Mouse (Mus musculus) cerebellum, postnatal 14 days (tissue): ENCODE data around the gene Tmtc4.
A peak's percentile ranks its signal among the peaks of the same experiment; 100 is the strongest.

Experiments
- DNase-seq, 2 experiments: peaks; one replicate each; pipeline ENCODE4 v3.0.0; 2021; ENCODE audit warnings: mixed read lengths in 2 of 2

The Tmtc4 gene

GRCm38 (mm10) chr14:122973091-122973490, 10.7 kb downstream of the Tmtc4 start:
- no peak for DNase-seq

- DNase-seq = no peak
These were observed 15.8 kb downstream of the Tmtc4 start for GRCm38 (mm10) chr14:122968049-122968448.

GRCm38 (mm10) chr14:122957941-122958340, 25.9 kb downstream of the Tmtc4 start:
- DNase-seq = peak; percentile 97 to 98

GRCm38 (mm10) chr14:122953331-122953730, 30.5 kb downstream of the Tmtc4 start:
- peak; percentile 63 to 65 for DNase-seq

GRCm38 (mm10) chr14:122952556-122952955, 31.3 kb downstream of the Tmtc4 start:
- no peak for DNase-seq

- no peak for DNase-seq
These were observed 32.0 kb downstream of the Tmtc4 start for GRCm38 (mm10) chr14:122951676-122952445.

- DNase-seq = peak; percentile 22 to 26
These were observed 32.9 kb downstream of the Tmtc4 start for GRCm38 (mm10) chr14:122950915-122951314.

DNA sequence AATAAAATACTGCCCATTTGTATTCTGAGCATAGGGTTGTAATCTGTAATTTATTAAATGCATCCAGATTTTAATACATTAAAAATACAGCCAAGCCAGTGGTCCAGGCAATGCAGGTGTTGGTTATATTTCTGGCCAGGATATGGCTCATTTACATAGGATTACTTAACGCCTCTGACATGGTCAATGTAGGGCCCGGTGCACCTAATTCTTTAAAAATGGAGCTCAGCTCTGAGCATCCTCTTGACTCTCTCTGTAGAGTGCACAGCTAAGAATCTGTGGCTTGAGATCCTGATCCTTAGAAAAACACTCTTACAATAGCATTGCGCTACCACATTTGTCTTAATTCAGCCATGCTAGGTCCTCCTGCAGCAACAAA, 40.4 kb downstream of the Tmtc4 start:
- no peak for DNase-seq

GRCm38 (mm10) chr14:122942757-122943474, 40.9 kb downstream of the Tmtc4 start:
- DNase-seq = no peak

- DNase-seq = peak; percentile 45 to 58
These were observed 47.4 kb downstream of the Tmtc4 start for GRCm38 (mm10) chr14:122936460-122936859.

GRCm38 (mm10) chr14:122920011-122920410, 63.8 kb downstream of the Tmtc4 start:
- no peak for DNase-seq

DNA sequence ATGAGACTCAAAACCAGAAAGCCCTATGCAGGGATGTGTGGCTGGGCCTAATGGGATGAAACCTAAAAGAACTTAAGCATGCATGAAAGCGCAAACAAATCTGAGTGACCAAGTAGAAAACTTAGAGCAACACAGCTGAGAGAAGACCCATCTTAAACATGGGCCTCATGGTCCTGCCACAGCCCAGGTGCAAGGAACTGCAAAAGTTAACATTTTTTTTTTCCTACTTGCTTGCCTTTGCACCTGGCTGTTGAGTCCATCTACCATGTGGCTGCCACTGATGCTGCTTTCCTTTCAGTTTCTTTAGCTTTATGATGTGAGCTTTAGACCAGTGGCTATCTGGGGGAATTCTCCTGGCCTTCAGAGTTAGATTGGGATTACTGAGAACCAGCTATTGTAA, 66.2 kb downstream of the Tmtc4 start:
- no peak for DNase-seq

- no peak for DNase-seq
These were observed 70.2 kb downstream of the Tmtc4 start, which contains the start of gene Ggact for GRCm38 (mm10) chr14:122913657-122914056. Gene Ggact (minus strand): TSS chr14:122913757.

DNA sequence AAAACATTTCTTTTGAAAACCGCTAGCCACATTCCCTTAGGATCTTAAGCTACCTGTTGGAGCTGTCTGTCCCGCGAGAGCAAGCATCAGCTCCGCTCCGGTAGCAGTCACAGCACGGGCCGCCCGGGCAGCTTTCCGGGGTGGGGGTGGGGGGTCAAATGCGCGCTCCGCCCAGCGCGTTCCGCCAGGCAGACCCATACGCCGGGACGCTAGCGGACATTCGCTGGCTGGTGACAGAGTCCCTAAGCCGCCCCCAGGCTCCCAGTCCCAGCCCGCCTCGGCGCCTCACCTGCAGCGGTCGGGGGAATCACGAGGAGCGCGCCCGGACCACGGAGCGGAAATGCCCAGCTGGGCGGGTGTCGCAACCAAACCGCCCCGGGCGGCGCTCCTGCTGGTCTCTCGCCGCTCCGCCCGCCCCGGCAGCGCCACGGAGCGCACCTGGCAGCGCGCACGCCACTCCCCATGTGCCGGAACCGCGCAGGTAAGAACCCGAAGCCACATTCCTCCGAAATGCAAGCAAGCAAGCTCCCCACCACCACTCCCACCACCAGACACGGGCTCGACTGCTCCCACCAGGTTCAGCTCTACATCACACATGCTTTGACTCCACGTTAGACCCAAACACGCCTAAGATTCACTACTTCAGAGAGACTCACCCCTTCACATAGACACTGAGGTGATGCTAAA, 70.9 kb downstream of the Tmtc4 start:
- DNase-seq = peak; percentile 74 to 79

DNA sequence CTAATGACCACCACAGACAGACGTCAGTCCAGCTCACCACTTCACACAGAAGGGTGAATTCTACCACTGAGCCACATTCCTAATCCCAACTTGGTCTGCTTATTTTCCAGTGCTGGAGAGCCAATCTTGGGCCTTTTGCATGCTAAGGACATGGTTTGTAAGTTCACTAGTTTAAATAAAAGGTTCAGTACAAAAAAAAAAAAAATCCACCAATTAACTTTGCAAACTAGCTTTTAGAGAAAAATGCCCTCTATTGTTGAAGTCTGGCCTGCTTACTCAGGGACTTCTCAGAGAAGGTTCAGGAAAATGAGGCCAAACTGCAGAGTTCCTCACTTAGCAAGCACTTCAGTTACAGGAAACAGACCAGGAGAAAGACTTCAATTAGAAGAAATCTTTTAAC, 71.7 kb downstream of the Tmtc4 start:
- DNase-seq = no peak

DNA sequence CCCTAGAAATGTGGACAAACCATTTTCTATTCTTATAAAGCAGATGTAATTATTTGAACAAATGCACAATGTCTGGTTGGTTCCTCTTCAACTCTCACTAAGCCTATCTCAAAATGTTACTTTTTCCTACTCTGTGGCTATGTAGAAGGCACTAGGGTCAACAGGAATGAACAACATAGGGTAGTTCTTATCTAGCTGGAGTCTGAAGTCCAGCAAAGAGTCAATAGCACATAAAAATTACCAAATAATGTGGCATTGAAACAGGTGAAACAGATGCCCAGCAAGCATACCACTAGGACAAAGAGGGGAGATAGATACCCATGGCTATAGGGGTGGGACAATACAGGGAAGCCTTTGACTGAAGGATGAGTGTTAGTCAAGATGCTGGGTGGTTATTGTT, 72.6 kb downstream of the Tmtc4 start:
- DNase-seq = no peak

DNA sequence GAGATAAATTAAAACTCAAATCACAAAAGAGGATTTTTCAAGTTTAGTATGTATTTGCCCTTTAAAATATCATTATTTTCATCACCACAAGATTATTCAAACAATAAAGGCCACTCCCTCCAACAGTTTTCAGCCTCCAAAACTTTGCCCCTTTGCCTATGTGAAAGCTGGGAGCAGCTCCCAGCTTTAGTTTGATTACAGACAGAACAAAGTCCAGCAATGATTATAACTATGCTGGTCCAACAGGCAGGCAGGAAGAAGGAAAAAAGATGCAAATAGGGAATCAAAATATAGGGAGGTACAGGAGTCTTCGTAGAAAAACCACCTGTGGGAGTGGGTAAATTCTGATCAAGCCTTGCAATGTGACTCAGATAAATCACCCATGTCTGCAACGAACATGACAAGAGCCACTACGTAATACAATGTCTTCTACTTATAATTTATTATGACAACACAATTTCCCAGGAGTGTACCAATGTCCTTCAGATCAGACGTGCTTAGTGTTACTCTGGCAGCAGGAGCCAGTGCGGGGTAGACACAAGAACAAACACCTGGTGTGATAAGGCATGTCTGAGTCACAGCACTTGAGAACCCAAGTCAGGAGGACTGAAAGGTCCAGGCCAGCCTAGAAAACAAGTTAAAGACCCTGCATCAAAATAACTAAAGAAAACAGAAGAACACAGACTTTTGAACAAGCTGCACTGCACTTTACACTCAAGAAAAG, 74.3 kb downstream of the Tmtc4 start:
- no peak for DNase-seq

GRCm38 (mm10) chr14:122908075-122908474, 75.8 kb downstream of the Tmtc4 start:
- no peak for DNase-seq

DNA sequence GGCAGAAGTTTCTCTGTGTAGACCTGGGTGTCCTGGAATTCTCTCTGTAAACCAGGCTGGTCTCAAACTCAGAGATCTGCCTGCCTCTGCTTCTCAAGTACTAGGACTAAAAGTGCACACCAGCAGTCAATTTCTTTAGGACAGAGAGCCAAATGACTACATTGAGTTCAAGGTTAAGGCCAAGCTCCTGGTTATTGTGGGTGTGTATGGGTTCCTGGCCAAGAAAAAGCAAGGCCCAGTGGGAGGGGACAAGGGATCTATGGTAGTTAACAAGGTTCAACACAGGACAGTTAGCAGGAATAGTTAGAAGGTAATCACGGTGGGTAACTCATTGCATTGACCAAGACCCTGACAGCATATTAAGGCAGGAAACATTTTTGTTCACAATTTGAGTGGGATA, 78.8 kb downstream of the Tmtc4 start:
- no peak for DNase-seq

DNA sequence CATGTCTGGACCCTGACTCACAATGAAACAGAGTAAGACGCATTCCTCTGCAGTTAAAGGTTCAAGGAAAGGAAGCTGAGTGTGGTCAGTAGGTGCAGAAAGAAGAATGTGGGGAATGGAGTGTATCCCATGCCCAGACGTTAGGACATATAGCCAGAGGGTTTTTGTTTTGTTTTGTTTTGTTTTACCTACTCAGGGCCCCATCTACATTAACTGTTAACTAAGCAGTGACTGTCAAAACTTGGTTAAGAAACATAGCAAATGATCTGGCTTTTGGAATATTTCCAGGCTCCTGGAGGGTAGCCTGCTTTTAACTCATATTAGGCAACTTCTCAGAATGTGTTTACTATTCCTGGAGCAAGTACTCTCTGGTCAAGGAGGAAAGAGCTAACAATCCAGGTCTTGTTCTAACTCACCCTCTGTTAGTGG, 79.9 kb downstream of the Tmtc4 start:
- no peak for DNase-seq

- peak; percentile 93 to 97 for DNase-seq
These were observed 81.0 kb downstream of the Tmtc4 start for GRCm38 (mm10) chr14:122902884-122903283.

- peak; percentile 79 to 81 for DNase-seq
These were observed 81.7 kb downstream of the Tmtc4 start for GRCm38 (mm10) chr14:122902136-122902535.

DNA sequence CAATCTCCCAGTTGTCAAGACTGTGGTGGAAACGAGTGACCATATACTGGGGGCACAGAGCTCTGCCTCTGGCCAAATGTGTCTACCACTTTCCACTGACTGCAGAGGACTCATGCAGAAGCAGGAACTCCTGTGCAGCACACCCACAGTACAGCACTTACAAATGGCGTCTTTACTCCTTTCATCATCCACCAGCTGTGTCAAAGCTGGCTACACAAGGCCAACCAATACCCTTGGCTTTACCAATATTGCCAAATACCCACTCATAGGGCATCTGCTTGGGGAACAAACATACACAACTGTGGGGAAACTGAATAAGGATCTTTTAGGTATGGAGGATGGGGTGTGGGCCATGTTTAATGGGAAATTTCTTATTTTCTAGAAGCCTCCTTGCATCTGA, 82.1 kb downstream of the Tmtc4 start:
- no peak for DNase-seq
